Mouse (Mus musculus): Measurements from ENCODE around the gene Cdk2.

The Cdk2 gene

DNA sequence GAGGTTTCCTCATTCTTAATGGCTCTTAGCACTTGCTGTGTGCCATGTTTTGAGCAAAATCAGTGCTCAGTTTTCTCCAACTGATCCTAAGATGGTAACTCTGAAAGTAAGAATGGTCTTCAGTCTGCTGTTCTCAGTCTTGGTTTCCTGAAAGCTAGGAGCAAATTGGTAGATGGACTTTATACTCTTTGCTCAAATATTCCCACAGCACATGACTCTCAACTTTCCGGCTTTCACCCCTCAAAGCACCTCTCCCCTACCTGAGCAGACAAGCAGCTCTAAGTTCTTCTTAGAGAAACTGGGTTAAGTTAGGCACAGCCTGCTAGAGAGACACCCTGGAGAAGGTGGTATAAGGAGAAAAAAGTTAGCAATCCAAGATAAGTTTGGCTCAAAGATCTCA lies 48.1 kb downstream of the Cdk2 start:
- DNase-seq (ENCODE audit: low spot score in 2 of 2), result no peak

DNA sequence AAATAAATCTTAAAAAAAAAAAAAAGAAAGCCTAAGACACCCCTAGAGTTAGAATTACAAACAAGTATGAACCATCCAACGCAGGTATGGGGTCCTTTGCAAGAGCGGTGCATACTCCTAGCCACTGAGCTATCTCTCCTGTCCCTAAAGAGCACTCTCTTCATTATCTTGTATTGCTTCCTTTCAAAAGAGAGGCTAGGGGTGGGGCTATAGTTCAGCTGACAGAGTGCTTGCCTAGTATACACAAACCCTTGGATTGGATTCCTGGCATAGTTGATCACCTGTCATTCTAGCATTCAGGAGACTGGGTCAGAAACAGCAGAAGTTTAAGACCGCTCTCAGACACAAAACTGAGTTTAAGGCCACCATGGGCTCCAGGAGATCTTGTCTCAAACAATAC lies 49.6 kb downstream of the Cdk2 start:
- no peak for DNase-seq (ENCODE audit: low spot score in 2 of 2)

DNA sequence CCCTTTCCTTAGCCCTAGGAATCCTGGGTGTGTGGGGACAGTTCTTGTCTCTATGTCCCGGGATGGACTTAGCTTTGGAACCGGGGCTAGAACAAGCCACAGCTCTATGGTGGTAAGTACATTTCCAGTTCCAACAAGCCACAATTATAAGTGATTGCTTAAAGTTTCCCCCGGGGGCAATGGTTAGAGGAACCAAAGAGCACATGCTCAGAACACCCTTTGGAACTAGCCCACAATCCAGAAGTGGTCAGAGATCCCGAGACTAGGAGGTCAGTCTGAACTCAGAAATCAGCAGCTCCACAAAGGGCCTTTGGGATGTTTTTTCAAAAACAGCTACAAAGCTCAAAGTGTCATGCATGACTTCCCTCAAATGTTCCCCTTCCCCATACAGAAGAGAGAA lies 51.0 kb downstream of the Cdk2 start:
- no peak for DNase-seq (ENCODE audit: low spot score in 2 of 2)
